Mouse (Mus musculus): ENCODE measurements around the gene Rufy1.

DNA sequence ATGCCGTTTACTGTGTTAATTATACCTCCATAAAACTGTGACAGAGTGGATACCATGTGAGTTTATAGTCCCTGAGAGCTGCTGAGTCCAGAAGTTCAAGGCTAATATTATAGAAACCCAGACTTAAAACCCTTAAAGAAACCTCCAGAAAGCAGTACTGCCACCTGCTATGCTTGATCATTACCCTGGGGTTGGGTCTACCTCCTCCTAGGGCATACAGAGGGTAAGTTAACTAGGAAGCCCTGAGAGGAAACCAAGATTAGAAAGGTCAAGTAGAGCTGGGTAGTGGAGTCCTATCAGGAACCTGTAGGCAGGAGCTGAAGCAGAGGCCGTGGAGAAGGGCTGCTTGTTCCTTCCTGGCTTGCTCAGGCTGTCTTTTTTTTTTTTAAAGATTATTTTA is 78.7 kb downstream of the Rufy1 start:
- TF ChIP-seq POLR2A (IDR thresholded peaks at IDR 0.05; ENCODE audit: borderline replicate concordance, control insufficient read depth, low read depth, low read length) (no peak), CTCF (IDR thresholded peaks at IDR 0.05; ENCODE audit: control insufficient read depth, insufficient read depth, low read length) (no peak)

All from bone marrow, adult 2 months (tissue).